Mouse (Mus musculus): ENCODE measurements around the gene Haus4. TPM values are rescaled to one million over a fixed set of nuclear protein-coding genes. Genes with fewer than 3 reads are reported as not detected.

The Haus4 gene
- polyA plus RNA-seq (2017; shearing (Covaris generic)), result 10 to 100 TPM; 21.0 to 28.8 TPM

GRCm38 (mm10) chr14:54553975-54554769 lies at the start of gene Haus4:
Haus4 (minus strand) TSS chr14:54554616.
- ATAC-seq, result peak; percentile 83

GRCm38 (mm10) chr14:54603686-54604085 lies 49.3 kb upstream of the Haus4 start:
- no peak for ATAC-seq

DNA sequence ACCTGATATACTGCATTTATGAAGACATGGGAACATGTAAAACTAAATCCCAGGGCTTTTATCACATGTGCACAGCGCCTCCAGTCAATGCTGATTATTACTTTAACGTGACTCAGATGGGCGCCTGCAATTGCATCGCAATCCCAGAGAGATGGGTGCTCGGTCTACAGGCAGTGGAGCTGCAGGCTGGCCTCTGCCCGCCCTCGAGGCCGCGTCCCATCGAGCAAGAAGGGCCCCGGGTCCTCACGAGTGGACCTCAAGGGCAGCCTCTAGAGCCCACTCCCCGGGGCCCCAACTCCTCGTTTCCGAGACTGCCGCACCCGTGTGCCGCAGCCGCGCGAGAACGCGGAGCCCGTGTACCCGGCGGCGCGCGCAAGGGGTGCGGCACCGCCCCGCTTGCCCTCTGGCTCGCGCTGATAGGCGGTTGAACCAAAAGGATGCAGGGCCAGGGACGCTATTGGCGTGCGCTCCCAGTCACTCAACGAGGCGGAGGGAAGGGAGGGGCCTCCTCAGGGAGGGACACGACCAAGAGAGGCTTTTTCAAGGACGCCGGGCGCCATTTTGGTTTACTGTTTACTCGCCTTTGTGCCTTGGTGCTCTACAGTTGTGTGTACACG lies 48.7 kb upstream of the Haus4 start:
- peak; percentile 98 for ATAC-seq

- peak; percentile 4 for ATAC-seq
Measured at GRCm38 (mm10) chr14:54602613-54603012, 48.2 kb upstream of the Haus4 start.

GRCm38 (mm10) chr14:54601601-54602000 lies 47.2 kb upstream of the Haus4 start:
- no peak for ATAC-seq

DNA sequence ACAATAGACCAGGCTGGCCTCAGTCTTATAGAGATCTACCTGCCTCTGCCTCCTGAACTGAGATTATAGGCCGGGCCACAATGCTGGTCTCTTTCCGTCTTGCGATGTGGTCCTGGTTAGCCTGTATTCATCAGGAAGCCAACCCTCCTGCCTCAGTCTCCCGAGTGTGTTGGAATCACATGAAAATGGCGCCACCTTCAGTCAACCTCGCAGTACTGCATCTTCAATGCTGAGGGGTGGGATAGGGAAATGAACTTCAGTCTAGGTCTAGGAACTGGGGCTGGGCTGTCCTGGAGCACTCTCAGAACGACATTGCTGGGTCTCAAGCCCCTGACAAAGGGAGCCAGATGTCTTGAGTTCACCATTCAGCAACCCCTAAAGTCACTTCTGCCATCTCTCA lies 42.7 kb upstream of the Haus4 start:
- no peak for ATAC-seq

DNA sequence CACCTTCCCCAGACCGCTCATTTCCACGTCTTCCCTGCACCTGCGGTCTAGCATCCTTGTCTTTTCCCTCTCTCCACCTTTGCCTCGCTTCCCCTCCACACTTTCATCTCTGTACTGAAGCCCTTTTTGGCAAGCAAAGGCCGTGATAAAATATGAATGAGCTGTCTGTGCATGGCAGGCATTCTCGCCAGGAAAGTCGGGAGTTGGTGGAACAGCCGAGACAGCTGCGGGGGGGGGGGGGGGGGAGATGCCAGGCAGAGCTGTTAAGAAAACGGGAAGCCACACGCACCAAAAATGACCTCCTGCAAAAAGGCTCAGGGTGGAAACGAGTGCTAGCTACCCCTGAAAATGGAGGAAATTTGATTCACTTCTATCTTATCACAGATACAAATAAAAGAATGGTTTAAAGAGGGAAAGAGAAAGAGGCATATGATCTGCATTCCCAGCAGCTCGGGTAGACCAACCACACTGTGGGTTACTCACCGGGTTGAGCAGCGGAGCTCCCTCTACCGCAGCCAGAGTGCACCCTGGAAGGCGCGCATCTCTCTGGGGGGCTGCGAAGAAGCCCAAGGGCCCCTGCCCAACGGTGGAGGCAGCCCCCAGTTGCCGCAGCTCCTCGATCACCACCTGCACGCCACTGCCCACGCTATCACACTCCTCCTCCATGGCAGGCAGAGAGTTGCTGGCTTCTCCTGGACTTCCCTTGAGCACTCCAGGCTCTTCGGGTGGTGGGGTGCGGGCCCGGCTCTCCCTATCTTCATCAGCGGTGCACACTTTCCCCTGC lies 40.4 kb upstream of the Haus4 start:
- ATAC-seq, result no peak

DNA sequence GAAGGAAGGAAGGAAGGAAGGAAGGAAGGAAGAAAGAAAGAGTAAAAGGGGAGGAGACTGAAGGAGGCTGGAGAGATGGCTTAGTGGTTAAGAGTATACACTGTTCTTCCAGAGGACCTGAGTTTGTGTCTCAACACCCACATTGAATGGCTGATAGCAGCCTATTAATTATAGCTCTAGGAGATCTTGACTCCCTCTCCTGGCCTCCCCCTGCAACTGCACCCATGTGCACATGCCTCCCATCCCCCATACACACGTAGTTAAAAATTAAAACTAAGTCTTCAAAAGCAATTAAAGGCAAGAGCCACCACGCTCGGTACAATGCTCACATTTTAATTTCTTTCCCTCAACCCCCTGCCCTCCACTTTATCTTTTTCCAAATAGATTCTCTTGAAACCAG lies 39.6 kb upstream of the Haus4 start:
- no peak for ATAC-seq

GRCm38 (mm10) chr14:54592319-54592934 lies 38.0 kb upstream of the Haus4 start:
- no peak for ATAC-seq

DNA sequence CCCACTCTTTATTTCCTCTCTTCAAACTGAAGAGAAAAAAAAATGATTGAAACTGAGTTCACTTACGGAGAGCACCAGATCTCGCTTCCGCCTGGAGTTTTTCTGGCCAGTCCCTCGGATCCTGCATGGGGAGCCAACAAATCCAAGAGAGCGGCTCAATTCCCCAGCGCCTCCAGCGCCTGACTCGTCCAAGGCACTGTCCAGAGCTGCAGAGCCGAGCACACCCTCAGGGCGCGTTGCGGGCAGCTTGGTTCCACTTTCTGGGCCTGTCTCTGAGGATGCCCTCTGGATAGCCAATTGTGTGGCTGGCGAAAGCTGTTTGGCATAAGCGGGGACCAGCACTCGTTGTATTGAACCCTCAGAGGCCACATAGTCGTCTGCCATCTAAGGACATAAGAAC lies 36.6 kb upstream of the Haus4 start:
- no peak for ATAC-seq

GRCm38 (mm10) chr14:54583681-54584338 lies 29.4 kb upstream of the Haus4 start:
- ATAC-seq, result peak; percentile 49

DNA sequence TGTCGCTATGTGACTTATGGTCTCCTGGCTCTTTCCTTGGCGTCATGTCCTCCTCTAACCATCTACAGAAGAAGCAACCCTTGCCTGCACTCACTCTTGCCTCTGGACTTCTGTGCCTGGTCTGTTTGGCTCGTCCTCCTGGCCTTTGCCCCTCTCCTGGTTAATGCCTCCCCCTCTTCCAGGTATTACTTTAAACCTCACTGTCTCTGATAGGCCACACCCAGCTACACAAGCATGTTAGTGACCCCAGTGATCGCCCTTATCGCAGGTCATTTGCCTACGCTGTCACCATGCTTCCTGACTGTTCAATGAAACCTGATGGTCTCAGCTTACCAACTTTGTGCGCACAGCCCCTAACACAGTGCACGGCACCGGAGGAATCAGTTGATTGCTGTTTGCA lies 28.1 kb upstream of the Haus4 start:
- ATAC-seq, result no peak

DNA sequence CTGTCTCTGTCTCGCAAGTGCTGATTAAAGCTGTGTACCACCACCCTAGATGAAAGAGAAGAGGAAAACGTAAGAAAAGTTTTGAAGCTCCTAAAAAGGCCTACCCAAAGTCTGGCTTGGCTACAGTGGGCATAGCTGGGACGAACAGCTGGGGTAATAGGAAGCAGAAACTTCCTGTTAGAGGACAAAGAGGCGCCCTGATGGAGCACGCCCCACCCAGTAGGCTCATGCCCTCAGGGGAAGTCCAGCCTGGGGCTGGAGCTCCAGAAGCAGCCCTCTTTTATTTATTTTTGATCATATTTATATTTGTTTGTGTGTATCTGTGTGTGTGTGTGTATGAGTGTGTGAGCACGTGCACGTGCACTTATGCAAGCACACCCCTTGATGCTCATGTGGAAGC lies 25.2 kb upstream of the Haus4 start:
- no peak for ATAC-seq

- ATAC-seq, result peak; percentile 76
Measured at GRCm38 (mm10) chr14:54578063-54578462, 23.6 kb upstream of the Haus4 start.

DNA sequence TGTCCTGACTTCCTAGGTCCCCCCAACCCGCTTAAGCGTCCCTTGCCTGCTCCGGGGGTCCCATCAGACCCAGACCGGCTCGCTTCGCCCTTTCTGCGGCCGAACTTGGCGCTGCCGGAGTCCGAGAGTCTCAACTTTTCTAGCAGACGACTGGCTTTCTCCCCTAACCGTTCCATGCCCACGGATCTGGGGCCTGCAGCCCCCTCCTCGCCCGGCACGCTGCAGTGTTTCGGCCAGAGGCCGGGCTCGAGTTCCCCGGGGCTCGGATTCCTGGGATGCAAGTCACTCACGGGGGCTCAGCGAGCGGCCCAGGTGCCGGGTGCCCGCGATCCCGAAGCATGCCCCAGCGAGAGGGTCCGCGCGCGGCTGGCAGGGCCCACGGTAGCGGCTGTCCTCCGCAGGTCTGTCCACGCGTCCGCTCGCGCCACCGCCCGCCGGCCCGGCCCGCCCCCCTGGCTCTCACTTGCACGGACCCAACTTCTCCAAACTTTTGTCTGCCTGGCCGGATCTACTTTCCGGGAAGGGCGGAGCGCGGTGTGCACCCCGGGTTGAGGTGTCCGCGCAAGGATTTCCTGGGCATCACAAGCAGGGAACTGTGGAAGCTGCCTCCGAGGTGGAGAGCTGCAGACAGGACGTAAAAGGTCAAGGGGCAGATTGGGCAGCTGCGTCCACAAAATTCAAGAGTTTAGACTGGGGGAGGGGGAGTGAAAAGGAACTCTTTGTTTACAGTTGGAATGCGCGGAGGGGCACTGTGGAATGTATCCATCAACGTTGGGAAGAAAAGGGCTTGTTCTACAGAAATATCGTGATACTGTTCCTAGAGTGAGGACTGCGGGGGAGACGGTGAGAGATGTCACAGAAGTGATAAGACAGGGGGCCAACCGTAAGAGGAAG lies 22.9 kb upstream of the Haus4 start, which contains the start of gene Ajuba:
Gene Ajuba (minus strand): TSS at position 470 of the 894 bp plus-strand sequence.
- peak; percentile 24 for ATAC-seq

GRCm38 (mm10) chr14:54576241-54577088 lies 22.0 kb upstream of the Haus4 start:
- no peak for ATAC-seq

GRCm38 (mm10) chr14:54575631-54576030 lies 21.2 kb upstream of the Haus4 start:
- ATAC-seq, result no peak

DNA sequence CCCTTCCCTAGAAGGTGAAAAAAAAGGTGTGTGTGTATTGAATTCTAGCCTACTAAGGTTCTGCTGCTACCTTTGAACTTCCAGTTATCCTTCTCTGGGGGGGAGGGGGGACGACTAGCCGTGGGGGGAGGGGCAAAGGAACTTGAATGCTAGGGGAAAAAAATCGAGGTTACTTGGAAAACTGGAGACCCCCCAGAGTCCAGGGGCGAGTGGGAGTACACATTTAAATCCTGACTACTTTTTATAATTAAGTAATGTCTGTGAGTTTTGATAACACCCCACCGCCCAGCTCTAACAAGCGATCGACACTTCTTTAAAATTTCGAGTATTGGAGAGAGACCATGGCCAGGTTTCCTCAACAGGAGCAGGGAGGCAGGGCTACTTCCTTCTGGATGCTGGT lies 20.6 kb upstream of the Haus4 start:
- no peak for ATAC-seq

- no peak for ATAC-seq
Measured at GRCm38 (mm10) chr14:54574253-54574652, 19.8 kb upstream of the Haus4 start.
